Mouse (Mus musculus): ENCODE measurements around the gene D230025D16Rik. TPM values are rescaled to one million over a fixed set of nuclear protein-coding genes. Genes with fewer than 3 reads are reported as not detected.

Gene D230025D16Rik
- total RNA-seq, 2 experiments from 2014 or later: 22.5 to 26.7 TPM

- ATAC-seq (ENCODE audit: poor library complexity, severe bottlenecking): no peak
Observed at GRCm38 (mm10) chr8:105235206-105235605, 10.3 kb downstream of the D230025D16Rik start.

GRCm38 (mm10) chr8:105237442-105238142 lies 12.6 kb downstream of the D230025D16Rik start:
- ATAC-seq (ENCODE audit: poor library complexity, severe bottlenecking): no peak

- no peak for ATAC-seq (ENCODE audit: poor library complexity, severe bottlenecking)
Observed at GRCm38 (mm10) chr8:105241016-105241415, 16.1 kb downstream of the D230025D16Rik start.

- ATAC-seq (ENCODE audit: poor library complexity, severe bottlenecking): no peak
Observed at GRCm38 (mm10) chr8:105251954-105252353, 27.0 kb downstream of the D230025D16Rik start.

- ATAC-seq (ENCODE audit: poor library complexity, severe bottlenecking): no peak
Observed at GRCm38 (mm10) chr8:105252680-105253537, 28.0 kb downstream of the D230025D16Rik start.

GRCm38 (mm10) chr8:105253766-105254151 lies 28.8 kb downstream of the D230025D16Rik start:
- no peak for ATAC-seq (ENCODE audit: poor library complexity, severe bottlenecking)

- peak; percentile 90 for ATAC-seq (ENCODE audit: poor library complexity, severe bottlenecking)
Observed at GRCm38 (mm10) chr8:105254152-105254965, 29.4 kb downstream of the D230025D16Rik start.

GRCm38 (mm10) chr8:105254966-105255350 lies 30.0 kb downstream of the D230025D16Rik start, which contains the start of gene B3gnt9:
B3gnt9 (minus strand) TSS chr8:105255153.
- ATAC-seq (ENCODE audit: poor library complexity, severe bottlenecking): peak; percentile 32

GRCm38 (mm10) chr8:105257318-105258114 lies 32.6 kb downstream of the D230025D16Rik start:
- no peak for ATAC-seq (ENCODE audit: poor library complexity, severe bottlenecking)

GRCm38 (mm10) chr8:105258911-105259720 lies 34.2 kb downstream of the D230025D16Rik start:
- peak; percentile 13 for ATAC-seq (ENCODE audit: poor library complexity, severe bottlenecking)

- peak; percentile 72 for ATAC-seq (ENCODE audit: poor library complexity, severe bottlenecking)
Observed at GRCm38 (mm10) chr8:105259721-105260320, 34.9 kb downstream of the D230025D16Rik start.

- ATAC-seq (ENCODE audit: poor library complexity, severe bottlenecking): no peak
Observed at GRCm38 (mm10) chr8:105260371-105261099, 35.6 kb downstream of the D230025D16Rik start.

GRCm38 (mm10) chr8:105261326-105261980 lies 36.5 kb downstream of the D230025D16Rik start:
- no peak for ATAC-seq (ENCODE audit: poor library complexity, severe bottlenecking)

- no peak for ATAC-seq (ENCODE audit: poor library complexity, severe bottlenecking)
Observed at GRCm38 (mm10) chr8:105263244-105263912, 38.4 kb downstream of the D230025D16Rik start.

GRCm38 (mm10) chr8:105264024-105264982 lies 39.4 kb downstream of the D230025D16Rik start, which contains the start of the genes Tradd and Fbxl8:
Tradd (minus strand) TSS chr8:105264609.
Fbxl8 (plus strand) TSS chr8:105264648.
- peak; percentile 78 for ATAC-seq (ENCODE audit: poor library complexity, severe bottlenecking)

- ATAC-seq (ENCODE audit: poor library complexity, severe bottlenecking): peak; percentile 68
Observed at GRCm38 (mm10) chr8:105265128-105265527, 40.2 kb downstream of the D230025D16Rik start.
